Mouse (Mus musculus) stomach, embryonic 16.5 days (tissue): Measurements from ENCODE around the gene Pomt1. TPM values are rescaled to one million over a fixed set of nuclear protein-coding genes. Genes with fewer than 3 reads are reported as not detected.

Experiments
- ATAC-seq: fragments of 200-750 bp; cut with Nextera tagmentation; 2 replicates; pipeline ENCODE4 v1.8.0; 2017; ENCODE audit warnings: moderate number of reproducible peaks, moderate TSS enrichment; ENCODE audit not compliant: insufficient read depth, low FRiP score
- H3K27ac ChIP-seq: fragments of 300-500 bp; sonication (generic); 2 replicates; pipeline ENCODE4 v1.5.1; 2014; ENCODE audit warnings: low read length
- H3K27me3 ChIP-seq: fragments of 300-500 bp; sonication (generic); 2 replicates; pipeline ENCODE4 v1.6.1; 2014; ENCODE audit warnings: low read length, control low read depth, mixed read lengths; ENCODE audit not compliant: control insufficient read depth, insufficient read depth
- H3K36me3 ChIP-seq: fragments of 300-500 bp; sonication (generic); 2 replicates; pipeline ENCODE4 v1.6.1; 2014; ENCODE audit warnings: low read length; ENCODE audit not compliant: control insufficient read depth, insufficient read depth
- H3K4me1 ChIP-seq: fragments of 300-500 bp; sonication (generic); 2 replicates; pipeline ENCODE4 v1.6.1; 2014; ENCODE audit warnings: low read length, control low read depth, mixed read lengths; ENCODE audit not compliant: control insufficient read depth, insufficient read depth
- H3K4me2 ChIP-seq: fragments of 300-500 bp; sonication (generic); 2 replicates; pipeline ENCODE4 v1.6.1; 2014; ENCODE audit warnings: low read depth, low read length, mixed read lengths
- H3K4me3 ChIP-seq: fragments of 300-500 bp; sonication (generic); replicated peaks from 2 replicates; pipeline ENCODE4 v1.5.1; 2014; ENCODE audit warnings: mild to moderate bottlenecking, low read length
- H3K9ac ChIP-seq: fragments of 300-500 bp; sonication (generic); 2 replicates; pipeline ENCODE4 v1.6.1; 2014; ENCODE audit warnings: low read length
- H3K9me3 ChIP-seq: fragments of 300-500 bp; sonication (generic); replicated peaks from 2 replicates; pipeline ENCODE4 v1.6.1; 2016; ENCODE audit warnings: low read length, control low read depth; ENCODE audit not compliant: control insufficient read depth
- WGBS: fragments of 180-500 bp; shearing (Covaris S2); extraction: QIAGEN DNeasy Blood & Tissue Kit; methylation state at CpG from one replicate; pipeline ENCODE4 v1.1.7; 2014; 5-methylcytosine and 5-hydroxymethylcytosine counted together
- polyA plus RNA-seq: library from polyadenylated mRNA; unstranded; fragments of >200 nt; fragmentation: Nextera tagmentation; extraction: Ambion mirVana; gene quantifications from 2 replicates; pipeline ENCODE4 v1.2.1, GENCODE M21; 2015

The Pomt1 gene
- polyA plus RNA-seq, 1 experiment from 2014 or later: 24.0 TPM

- Histone ChIP-seq H3K9ac (no peak overlapping the region), H3K27me3 (no peaks in the 10 kb centered on the region), H3K36me3 (0 out of 2 replicates have a peak, but pooled peaks cover 6% of the 10 kb centered on the region), H3K4me3 (no peak overlapping the region), H3K9me3 (no peaks in the 10 kb centered on the region), H3K4me2 (no peak overlapping the region), H3K27ac (no peak overlapping the region), H3K4me1 (peaks cover 20% of the 10 kb centered on the region)
- 75% methylated on average over 5 of the region's 5 CpGs for WGBS
- no peak for ATAC-seq
Measured at GRCm38 (mm10) chr2:32254563-32254962, 18.2 kb downstream of the Pomt1 start.

DNA sequence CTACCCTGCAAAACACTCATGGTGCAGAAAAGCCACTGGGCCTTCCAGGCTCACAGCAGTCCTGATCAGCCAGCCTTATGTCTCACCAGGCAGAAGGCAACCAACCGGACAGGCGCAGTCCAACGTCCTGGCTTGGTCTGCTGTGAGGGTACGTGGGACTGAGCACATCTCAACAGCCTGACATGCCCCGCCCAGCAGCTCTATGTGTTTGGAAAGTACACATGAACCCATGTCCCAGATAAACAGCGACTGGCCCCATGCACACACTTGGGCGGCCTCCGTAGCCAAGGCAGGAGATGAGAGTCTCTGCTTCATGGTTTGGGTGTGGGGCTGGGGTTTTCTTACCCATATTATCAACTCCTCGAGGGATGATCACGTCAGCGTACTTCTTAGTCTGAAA, 19.9 kb downstream of the Pomt1 start:
- no peak overlapping the region for H3K27ac ChIP-seq

GRCm38 (mm10) chr2:32258887-32259533, 22.6 kb downstream of the Pomt1 start:
- Histone ChIP-seq H3K9ac (peak overlapping the region; percentile 91), H3K36me3 (no peaks in the 10 kb centered on the region), H3K4me2 (peak overlapping the region; percentile 85), H3K9me3 (no peaks in the 10 kb centered on the region), H3K4me1 (peaks cover 8% of the 10 kb centered on the region), H3K4me3 (peak overlapping the region; percentile 82), H3K27ac (peak overlapping the region; percentile 72; the same call in 1 of the 2 replicates), H3K27me3 (no peaks in the 10 kb centered on the region)
- ATAC-seq: no peak
- 42% methylated on average over 6 of the region's 6 CpGs for WGBS

More for the DNA sequence above, 19.9 kb downstream of the Pomt1 start:
- Histone ChIP-seq H3K9ac (no peak overlapping the region), H3K4me2 (no peak overlapping the region), H3K9me3 (no peaks in the 10 kb centered on the region), H3K36me3 (0 out of 2 replicates have a peak, but pooled peaks cover 6% of the 10 kb centered on the region), H3K4me1 (peaks cover 20% of the 10 kb centered on the region), H3K27me3 (no peaks in the 10 kb centered on the region), H3K4me3 (no peak overlapping the region)
- WGBS: 70% methylated on average over 11 of the region's 11 CpGs
- no peak for ATAC-seq

DNA sequence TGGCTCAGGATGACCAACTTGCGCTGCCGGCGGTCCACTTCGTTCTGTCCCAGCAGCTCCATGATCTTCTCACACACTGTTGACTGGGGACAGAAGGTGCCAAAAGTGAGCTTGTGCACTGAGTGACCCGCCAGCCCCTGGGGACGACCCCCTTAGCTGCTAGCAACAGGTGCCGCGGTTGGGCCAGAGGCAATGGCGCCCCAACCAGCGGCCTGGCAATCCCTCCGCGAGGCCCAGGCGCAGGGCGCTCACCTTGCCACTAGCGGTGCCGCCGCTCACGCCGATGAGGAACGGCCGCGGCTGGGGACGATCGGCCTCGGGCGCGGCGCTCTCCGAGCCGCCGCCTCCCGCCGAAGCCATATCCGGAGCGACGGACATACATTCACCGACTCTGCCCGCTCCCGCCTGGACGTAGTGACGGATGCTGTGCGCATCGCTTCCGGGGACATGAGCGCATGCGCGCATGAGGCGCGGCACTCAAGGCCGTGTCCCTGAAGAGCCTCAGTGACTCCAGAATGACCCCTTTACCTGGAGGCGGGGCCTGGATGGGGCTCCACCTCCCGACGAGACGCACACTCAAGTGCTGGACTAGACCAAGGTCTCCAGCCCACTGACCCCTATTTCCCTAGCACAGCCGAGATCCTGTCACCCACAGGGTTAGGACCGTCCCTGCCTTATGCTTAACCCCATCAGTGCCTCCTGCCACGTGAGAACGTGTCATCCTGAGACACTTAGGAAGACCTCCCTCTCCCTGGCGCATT, 23.4 kb downstream of the Pomt1 start, which contains the start of gene Uck1:
TSS of gene Uck1 (minus strand) at position 503 of the 761 bp plus-strand sequence.
- Histone ChIP-seq H3K4me3 (peak within 1 kb of the TSS; percentile 82), H3K27ac (peak within 1 kb of the TSS; percentile 72; the same call in 1 of the 2 replicates), H3K36me3 (no peaks in the 10 kb centered on the region), H3K4me1 (peaks cover 8% of the 10 kb centered on the region), H3K4me2 (peak within 1 kb of the TSS; percentile 85), H3K9me3 (no peaks in the 10 kb centered on the region), H3K27me3 (no peaks in the 10 kb centered on the region), H3K9ac (peak within 1 kb of the TSS; percentile 91)
- ATAC-seq: peak; percentile 91
- 2% methylated on average over 59 of the region's 59 CpGs for WGBS

- H3K36me3 ChIP-seq: no peaks in the 10 kb centered on the region
Measured at GRCm38 (mm10) chr2:32260635-32261034, 24.2 kb downstream of the Pomt1 start.

DNA sequence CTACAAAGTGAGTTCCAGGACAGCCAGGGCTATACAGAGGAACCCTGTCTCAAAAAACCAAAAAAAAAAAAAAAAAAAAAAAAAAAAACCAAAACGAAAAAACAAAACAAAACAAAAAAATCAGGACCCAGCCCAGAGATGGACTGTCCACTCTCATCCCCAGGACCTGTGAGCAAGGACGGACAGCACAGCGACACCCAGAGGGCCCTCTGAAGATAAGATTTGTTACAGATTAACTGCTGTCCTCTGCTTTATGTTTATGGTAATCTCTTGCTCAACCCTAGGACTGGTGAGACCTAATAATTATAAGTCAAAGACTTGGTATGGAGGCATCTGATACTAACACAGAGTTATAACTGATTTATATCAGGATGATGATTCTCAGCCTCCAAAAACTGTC, 39.4 kb downstream of the Pomt1 start:
- no peak overlapping the region for H3K4me2 ChIP-seq
- no peaks in the 10 kb centered on the region for H3K27me3 ChIP-seq
- no peak overlapping the region for H3K27ac ChIP-seq
- no peaks in the 10 kb centered on the region for H3K9me3 ChIP-seq
- no peak overlapping the region for H3K4me3 ChIP-seq
- no peak for ATAC-seq
- no peak overlapping the region for H3K9ac ChIP-seq
- H3K36me3 ChIP-seq: peaks cover 13% of the 10 kb centered on the region
- no peaks in the 10 kb centered on the region for H3K4me1 ChIP-seq
- WGBS: 71% methylated on average over 3 of the region's 3 CpGs

More at GRCm38 (mm10) chr2:32260635-32261034, 24.2 kb downstream of the Pomt1 start:
- H3K27ac ChIP-seq: no peak overlapping the region
- H3K9ac ChIP-seq: no peak overlapping the region
- H3K9me3 ChIP-seq: no peaks in the 10 kb centered on the region
- whole genome bisulfite sequencing: 29% methylated on average over 4 of the region's 4 CpGs
- peaks cover 8% of the 10 kb centered on the region for H3K4me1 ChIP-seq
- H3K4me2 ChIP-seq: peak overlapping the region; percentile 85; the same call in 1 of the 2 replicates
- no peak overlapping the region for H3K4me3 ChIP-seq
- ATAC-seq: no peak
- H3K27me3 ChIP-seq: no peaks in the 10 kb centered on the region

- Histone ChIP-seq H3K4me3 (no peak overlapping the region), H3K36me3 (peaks cover 20% of the 10 kb centered on the region), H3K4me1 (peaks cover 6% of the 10 kb centered on the region), H3K27ac (no peak overlapping the region), H3K4me2 (no peak overlapping the region), H3K9me3 (no peaks in the 10 kb centered on the region), H3K27me3 (no peaks in the 10 kb centered on the region), H3K9ac (no peak overlapping the region)
- WGBS: 90% methylated on average over 2 of the region's 2 CpGs
- ATAC-seq: no peak
Measured at GRCm38 (mm10) chr2:32282289-32282688, 45.9 kb downstream of the Pomt1 start.

- WGBS: 77% methylated on average over 1 of the region's 1 CpGs
- 0 out of 2 replicates have a peak, but pooled peaks have one; percentile 12 for ATAC-seq
- Histone ChIP-seq H3K27ac (no peak overlapping the region), H3K4me2 (no peak overlapping the region), H3K4me3 (no peak overlapping the region), H3K4me1 (peaks cover 6% of the 10 kb centered on the region), H3K36me3 (peaks cover 20% of the 10 kb centered on the region), H3K27me3 (no peaks in the 10 kb centered on the region), H3K9ac (no peak overlapping the region), H3K9me3 (no peaks in the 10 kb centered on the region)
Measured at GRCm38 (mm10) chr2:32282727-32283126, 46.3 kb downstream of the Pomt1 start.

- no peak overlapping the region for H3K9ac ChIP-seq
- H3K27me3 ChIP-seq: no peaks in the 10 kb centered on the region
- WGBS: 78% methylated on average over 3 of the region's 3 CpGs
- H3K36me3 ChIP-seq: peaks cover 14% of the 10 kb centered on the region; the same call in 1 of the 2 replicates
- H3K4me2 ChIP-seq: no peak overlapping the region
- no peak overlapping the region for H3K27ac ChIP-seq
- no peak overlapping the region for H3K4me3 ChIP-seq
- H3K9me3 ChIP-seq: no peaks in the 10 kb centered on the region
- peaks cover 7% of the 10 kb centered on the region for H3K4me1 ChIP-seq
- no peak for ATAC-seq
Measured at GRCm38 (mm10) chr2:32283986-32284385, 47.6 kb downstream of the Pomt1 start.
